Mouse (Mus musculus) activated CD4-positive, CD25-positive, alpha-beta regulatory T cell, adult 4 months (primary cell): ENCODE data around the gene Fgfr4. TPM values are rescaled to one million over a fixed set of nuclear protein-coding genes. Genes with fewer than 3 reads are reported as not detected.
"Not testable (repeated sequence)": the region's sequence is repeated elsewhere in the genome, so short reads cannot be mapped to it uniquely, and the experiment has no call there.

Experiments used
- ATAC-seq: one replicate; pipeline ENCODE4 v1.8.0; 2017
- polyA plus RNA-seq, 2 experiments: library from polyadenylated mRNA; unstranded; fragments of 100-300 nt; shearing (Covaris generic); gene quantifications; one replicate each; pipeline ENCODE4 v1.2.1; 2017

The Fgfr4 gene
- polyA plus RNA-seq, 2 experiments from 2014 or later = not detected

DNA sequence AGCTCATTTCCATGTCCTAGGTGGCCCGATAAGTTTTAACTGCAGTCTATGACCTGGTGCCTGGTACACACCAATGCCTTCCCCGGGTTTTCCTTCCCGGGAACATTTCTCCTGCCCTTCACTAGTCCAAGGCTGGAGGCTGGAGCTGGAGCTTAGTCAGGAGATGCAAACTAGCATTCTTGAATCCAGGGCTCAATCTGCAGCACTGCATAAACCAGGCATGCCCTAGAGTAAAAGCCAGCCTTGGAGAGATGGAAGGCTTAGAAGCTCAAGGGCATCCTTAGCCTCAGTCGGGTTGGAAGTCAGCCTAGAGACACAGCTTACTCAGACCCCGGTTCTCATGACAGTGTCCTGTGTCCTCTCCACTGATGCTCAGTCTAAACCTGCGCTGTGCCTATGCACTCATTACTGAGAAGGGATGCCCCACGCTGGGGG lies 19.9 kb downstream of the Fgfr4 start:
- ATAC-seq = no peak

DNA sequence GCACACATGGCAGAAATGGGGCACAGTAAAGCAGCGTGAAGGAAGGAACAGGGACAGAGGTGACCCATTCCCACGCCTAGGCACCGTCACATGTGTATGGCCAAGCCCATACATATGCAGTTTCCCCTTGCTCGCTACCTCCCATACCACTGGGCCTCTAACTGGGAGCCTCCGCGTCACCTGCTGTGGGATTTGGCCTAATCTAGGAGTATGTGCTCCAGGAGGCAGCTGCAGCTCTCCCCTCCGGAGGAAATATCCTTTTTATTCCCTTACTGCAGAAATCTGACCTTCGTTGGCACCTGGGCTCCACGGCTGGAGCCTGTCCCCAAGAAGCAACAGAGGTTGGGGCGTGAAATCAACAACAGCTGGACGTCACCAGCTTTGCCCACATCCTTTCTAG lies 21.9 kb downstream of the Fgfr4 start:
- no peak for ATAC-seq

DNA sequence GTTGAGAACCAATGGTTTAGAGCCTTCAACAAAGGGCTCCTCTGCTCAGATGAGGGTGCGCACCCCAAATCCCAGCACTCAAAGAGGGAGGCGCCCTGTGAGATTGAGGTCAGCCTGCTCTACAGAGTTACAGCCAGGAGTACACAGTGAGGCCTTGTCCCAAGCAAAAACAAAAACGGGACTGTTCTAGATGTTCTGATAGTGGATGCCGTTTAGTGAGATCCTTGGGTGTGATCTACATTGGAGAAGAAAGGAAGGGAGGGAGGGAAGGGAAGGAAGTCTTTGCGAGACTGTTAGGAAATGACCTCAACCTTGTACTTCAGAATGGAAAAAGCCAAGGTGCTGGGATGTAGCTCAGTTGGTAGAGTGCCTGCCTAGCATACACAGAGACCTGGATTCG lies 23.8 kb downstream of the Fgfr4 start:
- ATAC-seq = no peak

DNA sequence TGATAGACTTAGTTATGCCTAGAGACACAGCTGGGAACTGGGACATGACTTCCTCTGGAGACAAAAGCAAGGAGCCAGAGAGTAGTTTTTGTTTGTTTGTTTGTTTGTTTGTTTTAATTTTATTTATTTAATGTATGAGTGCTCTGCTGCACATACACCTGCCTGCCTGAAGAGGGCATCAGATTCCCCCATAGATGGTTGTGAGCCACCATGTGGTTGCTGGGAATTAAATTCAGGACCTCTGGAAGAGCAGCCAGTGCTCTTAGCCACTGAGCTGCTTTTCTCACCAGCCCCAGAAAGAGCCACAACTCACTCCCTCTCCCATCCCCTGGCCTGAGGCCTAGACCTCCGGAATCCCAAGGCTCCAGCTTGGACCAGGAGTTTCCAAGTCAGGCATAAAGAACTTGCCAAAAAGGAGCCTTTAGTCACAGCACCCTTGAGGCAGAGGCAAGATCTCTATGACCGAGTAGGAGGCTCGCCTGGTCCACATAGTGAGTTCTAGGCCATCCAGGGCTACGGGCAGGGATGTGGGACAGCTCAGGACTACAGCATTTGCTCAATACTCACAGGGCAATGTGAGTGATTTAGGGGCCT lies 25.6 kb downstream of the Fgfr4 start:
- ATAC-seq = no peak

DNA sequence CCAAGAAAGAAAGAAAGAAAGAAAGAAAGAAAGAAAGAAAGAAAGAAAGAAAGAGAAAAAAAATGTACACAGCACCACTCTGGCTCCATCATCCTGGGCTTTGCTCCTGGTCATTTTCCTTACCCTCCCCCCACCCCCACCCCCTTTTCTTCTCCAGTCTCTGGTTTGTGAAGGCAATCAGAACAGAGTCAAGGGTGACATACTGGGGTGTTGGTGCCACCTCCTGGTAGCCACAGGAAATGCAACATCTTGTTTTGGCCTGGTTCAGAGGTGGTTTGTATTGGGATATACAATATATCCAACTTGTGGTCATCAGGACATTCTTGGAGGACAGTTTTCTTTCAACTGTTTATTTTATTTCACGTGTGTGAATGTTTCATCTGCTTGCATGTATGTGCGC lies 26.1 kb downstream of the Fgfr4 start:
- peak; percentile 40 for ATAC-seq

DNA sequence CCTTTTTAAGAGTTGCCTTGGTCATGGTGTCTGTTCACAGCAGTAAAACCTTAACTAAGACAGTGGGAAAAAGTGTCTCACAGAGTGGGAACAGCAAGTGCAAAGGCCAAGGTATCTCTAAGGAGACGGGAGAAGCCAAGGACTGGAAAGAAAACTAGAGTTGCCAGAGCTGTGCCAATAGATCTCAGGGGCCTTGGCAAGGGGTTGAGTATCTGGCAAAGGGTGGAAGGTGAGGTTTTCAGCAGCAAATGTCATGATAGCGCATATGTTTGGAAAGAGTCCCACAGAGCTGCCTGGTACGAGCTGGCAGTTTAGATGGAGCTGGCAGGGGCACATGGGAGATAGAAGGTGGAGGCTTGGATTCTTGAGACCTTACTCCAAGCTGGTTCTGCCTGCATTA lies 27.2 kb downstream of the Fgfr4 start:
- ATAC-seq = no peak

DNA sequence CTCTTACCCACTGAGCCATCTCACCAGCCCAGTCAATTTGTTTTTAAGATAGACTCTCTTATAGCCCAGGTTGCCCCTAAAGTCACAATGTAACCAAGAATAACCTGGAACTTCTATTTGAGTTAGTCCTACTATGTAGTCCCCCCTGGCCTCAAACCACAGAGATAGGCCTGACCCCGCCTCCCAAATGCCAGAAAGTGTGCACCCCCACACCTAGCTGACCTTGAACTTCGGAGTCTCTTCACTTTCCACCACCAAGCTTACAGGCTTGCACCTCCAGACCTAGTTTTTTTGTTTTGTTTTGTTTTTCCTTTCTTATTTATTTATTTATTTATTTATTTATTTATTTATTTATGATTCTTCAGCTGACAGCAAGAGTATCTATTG lies 29.3 kb downstream of the Fgfr4 start:
- no peak for ATAC-seq

DNA sequence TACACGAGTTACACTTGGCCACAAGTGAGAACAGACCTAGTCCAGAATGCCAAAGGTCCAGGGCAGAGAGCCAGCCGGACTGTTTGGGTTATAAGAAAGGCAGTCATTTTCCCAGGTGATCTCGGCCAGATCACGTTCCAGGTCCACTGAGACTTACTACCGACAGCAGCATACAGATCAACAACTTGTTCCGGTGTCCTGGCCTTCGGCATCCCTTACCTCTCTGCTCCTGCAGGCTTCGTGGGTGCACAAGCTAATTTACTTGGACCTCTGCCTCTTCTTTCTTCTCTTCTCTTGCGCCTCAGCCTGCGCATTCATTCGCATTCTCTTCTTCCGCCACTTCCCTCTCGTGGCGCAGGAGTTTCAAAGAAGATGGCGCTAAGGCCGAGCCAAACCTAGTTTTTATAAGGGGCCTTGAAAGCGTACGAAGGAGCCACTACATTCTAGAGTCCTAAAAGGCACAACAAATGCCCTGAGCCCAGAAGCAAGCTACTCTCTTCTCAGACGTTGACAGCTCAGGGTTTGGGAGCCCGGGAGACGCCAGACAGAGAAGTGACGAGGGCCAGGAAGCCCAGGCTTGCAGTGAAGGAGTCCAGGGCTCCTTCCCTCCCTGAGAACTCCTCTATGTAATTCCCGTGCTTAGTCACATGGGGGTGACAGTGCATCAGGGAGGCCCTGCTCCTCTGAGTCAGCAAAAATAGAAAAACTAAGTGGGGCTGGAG lies 29.9 kb downstream of the Fgfr4 start:
- peak; percentile 28 for ATAC-seq

DNA sequence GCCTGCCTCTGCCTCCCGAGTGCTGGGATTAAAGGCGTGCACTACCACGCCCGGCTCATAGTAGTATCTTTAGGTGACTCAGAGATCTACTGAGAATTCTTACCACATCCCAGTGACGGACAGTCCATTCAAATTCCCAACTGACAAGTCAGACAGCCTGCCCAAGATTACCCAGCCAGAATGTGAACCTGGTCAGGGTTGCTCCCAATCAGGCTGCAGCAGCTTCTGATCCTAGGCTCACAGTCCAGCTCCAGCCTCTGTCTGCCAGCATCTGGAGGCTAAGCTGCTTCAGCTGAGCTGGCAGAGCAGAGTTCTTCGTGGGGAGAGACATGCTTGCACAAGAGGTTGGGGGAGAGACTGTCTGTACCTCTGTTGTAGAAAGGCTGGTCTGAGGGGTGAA lies 30.9 kb downstream of the Fgfr4 start:
- ATAC-seq = no peak

DNA sequence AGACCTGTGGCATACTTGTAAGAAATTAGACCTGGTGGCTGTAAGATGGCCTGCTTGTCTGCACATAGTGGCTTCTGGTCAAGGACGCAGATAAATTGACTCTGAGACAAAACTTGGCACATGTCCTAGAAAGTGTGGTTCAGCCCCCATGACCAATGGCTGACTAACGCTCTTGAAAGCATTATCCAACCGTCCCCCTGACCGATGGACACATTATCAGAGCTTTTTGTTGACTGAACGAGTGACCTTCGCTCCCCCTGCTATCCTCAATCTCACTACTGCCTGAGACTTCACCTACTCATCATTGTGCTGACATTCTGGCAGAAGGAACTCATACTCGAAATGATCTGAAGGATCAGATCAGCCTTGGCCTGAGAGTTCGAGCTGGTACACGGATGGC lies 34.6 kb downstream of the Fgfr4 start:
- not testable (repeated sequence) for ATAC-seq

DNA sequence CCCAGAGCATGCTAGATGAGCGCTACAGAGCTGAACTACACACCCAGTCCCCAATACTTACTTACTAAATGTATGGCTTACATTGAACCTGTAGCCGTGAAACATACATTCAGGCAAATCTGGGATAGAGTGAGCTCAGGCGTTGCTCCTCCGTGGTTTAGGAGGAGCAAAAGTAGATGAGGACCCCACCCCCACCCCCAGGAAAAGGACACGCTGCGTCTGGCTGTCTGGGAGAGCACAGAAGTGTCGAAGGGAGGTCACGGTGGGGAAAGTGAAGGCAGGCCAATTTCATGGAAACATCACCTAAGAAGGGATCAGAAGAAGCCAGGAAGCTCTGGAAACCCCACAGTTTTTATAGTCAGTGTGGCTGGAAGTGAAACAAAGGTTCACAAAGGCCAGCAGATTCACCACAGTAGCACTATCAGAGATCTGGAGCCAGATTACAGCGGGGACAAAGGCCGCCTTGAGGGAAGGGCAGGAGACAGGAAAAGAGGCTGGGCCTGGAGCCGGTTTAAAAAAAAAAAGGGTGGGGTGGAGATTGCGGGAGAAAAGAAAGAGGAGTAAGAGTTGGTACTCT lies 37.2 kb downstream of the Fgfr4 start:
- ATAC-seq = no peak

DNA sequence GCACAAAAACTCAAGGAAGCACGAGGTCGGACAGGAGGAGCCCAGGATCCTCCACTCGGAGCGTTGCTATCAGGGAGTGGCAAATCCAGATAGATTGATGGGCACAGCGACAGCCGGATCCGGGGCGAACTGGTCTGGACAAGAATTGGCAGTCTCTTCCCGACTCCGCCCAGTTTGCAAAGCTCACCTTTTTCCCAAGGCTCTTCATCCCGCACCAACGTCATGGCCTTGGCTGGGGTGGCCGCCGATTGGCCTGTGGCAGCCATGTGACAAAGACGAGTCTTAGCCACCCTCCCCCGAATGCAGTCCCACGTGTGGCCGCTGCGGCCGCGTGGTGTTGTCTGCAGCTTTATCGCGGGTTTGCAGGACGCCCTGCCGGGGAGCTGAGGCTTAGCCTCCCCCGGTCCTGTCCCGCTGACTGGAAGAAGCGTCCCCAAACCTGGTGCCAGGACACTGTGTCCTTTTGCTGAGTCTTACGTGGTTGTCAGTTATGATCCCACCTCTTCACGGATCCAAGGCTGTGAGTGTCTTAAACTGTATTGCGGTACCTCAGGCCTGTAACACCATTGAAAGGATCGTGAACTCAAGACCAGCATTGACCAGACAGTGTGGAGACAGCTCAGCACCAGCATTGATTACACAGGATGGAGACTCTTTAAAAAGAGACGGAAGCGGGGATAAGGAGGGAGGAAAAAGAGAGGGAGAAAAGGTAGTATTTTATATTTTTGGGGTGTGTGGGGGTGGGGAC lies 37.9 kb downstream of the Fgfr4 start:
- peak; percentile 100 for ATAC-seq

DNA sequence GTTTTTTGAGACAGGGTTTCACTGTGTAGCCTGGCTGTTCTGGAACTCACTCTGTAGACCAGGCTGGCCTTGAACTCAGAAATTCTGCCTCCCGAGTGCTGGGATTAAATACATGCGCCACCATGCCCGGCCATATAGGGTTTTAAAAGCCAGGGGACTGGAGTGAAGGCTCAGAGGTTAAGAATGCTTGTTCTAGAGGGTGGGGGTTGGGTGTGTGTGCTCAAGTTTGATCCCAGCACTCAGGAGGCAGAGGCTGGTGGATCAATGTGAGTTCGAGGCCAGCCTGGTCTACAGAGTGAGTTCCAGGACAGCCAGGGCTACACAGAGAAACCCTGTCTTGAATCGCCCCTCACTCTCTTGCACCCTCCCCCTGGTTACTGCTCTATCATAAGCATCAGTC lies 39.1 kb downstream of the Fgfr4 start:
- ATAC-seq = no peak

DNA sequence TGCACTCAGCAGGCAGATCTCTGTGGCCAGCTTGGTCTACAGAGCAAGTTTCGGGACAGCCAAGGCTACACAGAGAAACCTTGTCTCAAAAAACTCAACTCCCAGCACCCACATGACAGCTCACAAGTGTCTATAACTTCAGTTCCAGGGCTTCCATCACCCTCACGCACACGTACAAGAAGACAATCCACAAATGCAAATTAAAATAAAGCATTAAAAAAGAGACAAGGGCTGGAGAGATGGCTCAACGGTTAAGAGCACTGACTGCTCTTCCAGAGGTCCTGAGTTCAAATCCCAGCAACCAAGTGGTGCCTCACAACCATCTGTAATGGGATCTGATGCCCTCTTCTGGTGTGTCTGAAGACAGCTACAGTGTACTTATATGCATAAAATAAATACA lies 50.3 kb downstream of the Fgfr4 start:
- not testable (repeated sequence) for ATAC-seq

DNA sequence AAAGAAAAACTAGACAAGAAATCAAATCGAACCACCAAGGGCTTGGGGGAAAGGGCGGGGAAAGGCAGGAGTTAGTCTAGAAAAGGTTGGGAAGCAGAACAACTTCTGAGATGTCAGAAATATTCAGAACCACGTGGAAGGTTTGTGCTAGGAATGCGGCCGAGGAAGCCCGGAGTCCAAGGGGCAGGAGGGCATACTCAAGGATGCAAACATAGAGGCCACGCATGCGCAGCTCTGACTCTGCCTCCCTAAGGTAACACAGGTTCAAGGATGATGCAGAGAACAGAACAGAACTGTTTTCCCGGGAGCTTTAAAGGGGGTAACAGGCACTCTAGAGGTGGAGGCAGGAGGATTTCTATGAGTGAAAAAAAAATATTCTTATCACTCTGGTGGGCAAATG lies 51.3 kb downstream of the Fgfr4 start:
- no peak for ATAC-seq

DNA sequence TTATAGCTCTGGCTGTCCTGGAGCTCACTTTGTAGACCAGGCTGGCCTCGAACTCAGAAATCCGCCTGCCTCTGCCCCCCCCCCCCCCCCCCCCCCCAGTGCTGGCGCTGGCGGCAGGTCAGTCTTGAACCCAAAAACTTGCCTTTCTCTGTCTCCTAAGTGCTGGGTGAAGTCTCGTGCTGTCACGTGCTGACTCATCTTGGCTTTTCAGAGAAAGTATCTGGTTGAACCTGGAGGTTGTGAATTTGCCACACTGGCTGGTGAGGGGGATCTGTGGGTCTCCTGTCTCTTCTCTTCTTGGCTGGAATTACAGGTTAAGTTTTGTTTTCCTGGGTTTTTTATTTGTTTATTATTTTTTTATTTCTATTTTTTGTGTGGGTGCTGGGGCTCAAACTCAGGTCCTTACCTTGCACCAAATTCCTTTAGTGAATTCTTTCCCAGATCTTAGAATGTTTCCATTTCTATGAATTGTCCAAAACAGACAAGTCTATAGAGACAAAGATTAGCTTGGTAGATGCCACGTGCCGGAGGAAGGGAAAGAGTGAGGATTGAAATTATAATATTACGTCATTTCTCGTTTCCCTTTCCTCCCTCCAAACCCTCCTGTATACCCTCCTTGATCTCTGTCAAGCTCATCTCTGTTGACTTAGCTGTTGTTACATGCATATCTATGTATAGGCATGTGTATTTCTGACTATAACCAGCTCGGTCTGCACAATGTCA lies 52.4 kb downstream of the Fgfr4 start:
- no peak for ATAC-seq

DNA sequence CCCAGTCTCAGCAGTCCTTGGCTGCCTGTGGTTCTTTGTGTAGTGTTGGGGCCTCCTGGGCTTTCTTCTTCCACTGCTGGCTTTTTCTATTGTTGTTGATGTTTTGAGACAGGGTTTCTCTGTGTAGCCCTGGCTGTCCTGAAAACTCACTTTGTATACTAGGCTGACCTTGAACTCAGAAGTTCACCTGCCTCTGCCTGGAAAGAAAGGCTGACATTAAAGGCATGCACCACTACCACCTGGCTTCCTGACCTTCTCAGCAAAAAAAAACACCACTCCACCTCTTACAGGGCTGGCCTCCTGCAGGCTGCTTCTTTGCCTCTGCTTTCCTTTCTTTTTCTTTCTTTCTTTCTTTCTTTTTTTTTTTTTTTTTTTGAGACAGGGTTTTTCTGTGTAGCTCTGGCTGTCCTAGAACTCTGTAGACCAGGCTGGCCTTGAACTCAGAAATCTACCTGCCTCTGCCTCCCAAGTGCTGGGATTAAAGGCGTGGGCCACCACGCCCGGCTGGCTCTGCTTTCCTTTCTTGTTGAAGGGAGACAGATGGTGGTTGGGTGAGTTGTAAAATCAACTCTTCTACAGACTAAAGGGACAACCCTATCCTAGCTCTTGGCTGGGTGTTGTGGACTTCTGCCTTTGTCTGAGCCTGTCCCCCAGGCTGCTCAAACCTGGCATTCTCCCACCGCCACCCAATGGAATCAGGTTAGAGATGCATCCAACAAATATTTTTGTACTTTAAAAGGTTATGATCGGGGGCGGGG lies 53.2 kb downstream of the Fgfr4 start:
- no peak for ATAC-seq

DNA sequence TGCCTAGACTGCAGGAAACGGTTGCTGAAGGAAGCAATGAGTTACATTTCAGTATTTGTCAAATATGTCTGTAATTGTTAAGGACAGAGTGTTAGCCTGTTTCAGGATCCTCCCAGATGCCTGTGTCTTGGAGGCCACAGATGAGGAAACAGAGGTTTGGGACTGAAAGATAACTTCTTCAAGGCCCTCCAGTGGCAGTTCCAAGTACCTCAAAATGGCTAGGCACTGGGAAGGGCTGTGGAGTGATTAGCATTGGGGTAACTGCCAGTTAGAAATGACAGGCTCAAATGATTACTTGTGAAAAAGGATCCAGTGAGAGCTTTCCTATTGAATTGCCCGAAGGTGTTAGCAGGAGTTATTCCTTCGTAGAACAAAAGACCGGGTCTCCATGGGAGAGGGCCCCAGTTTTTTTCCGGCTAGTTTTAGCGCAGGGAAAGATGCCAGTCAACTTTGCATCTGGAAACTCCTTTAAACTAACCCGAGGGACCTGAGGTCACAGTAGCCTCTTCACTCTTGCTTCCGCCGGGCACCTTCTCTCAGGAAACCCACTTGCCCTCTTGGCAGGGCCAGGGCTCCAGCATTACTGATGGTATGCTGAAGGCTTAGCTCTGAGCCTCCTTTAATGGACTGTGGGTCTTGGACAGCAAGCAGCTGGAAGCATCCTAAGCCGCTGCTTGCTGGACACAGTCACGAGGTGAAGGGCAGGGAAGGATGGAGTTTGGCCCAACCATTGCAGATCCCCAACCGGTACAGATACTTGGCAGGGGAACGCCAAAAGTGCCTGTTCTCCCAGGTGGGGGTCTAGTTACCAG lies 56.6 kb downstream of the Fgfr4 start:
- no peak for ATAC-seq

DNA sequence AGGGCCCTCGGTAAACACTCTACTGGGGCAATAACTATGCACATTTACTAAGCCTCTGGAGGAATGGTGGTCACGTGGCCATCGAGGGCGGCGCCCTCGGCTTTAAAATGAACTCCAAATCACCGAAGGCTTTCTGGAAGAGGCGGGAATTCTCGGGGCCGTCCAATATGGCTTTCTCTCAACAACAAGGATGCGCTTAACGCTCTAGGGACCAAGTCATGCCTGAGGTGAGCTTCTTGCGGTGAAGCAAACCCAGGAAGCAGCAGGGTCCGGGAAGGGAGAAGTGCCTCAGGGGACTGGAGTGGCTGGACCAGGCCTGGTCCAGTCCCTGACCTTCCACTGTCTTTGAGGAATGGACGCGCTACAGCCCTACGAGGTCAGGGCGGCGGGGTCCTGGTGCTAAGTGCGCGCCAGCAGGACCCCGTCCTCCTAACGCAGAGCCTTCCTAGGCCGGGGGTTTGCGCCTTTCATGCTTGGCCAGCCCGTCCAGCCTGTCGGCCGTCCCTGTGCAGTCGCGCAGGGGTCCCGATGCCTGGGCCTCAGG lies 57.3 kb downstream of the Fgfr4 start, which contains the start of gene Nsd1:
Nsd1 (plus strand) TSS at position 134 of the 544 bp plus-strand sequence.
- no peak for ATAC-seq

DNA sequence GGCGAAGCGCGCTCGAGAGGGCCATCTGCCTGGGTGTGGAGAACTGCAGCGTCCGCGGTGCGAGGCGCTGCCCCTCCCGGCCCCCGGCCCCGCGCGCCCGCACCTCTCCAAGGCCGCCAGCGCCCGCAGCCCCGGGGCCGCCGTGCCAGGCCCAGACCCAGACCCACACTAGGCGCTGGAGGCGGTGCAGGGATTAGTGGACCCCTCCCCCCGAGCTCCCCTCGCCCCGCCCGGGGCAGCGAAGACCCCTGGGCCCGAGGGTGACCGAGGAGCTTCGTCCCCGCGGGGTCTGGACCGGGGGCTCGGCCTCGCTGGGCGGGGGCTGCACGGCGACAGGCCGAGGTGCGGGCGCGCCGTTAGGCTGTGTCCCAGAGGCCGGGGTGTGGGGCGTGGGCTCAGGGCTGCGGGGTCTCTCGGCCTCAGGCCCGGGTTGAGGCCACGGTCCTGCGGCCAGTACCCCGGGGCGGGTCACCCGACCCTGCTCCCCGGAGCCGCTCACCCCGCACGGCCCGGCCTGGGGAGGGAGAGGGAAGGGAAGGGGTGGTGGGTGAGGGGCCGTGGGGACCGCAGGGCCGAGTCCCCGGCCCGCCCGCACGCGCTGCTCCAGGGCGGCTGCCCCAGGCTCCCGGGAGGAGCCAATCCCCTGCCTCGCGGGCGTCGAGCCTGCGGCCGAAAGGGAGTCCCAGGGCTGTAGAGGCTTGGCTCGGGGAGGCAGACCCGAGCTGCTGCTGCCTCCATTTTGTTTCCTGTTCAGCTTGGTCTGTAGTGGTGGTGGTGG lies 57.9 kb downstream of the Fgfr4 start:
- ATAC-seq = peak; percentile 62
